Mouse (Mus musculus) hindbrain, embryonic 13.5 days (tissue): Measurements from ENCODE around the gene Xrcc4. TPM values are rescaled to one million over a fixed set of nuclear protein-coding genes. Genes with fewer than 3 reads are reported as not detected.

Experiments used
- ATAC-seq: fragments of 200-750 bp; cut with Nextera tagmentation; 2 replicates; pipeline ENCODE4 v1.8.0; 2017; ENCODE audit warnings: moderate TSS enrichment; ENCODE audit not compliant: low FRiP score
- H3K27ac ChIP-seq: fragments of 300-500 bp; sonication (generic); 2 replicates; pipeline ENCODE4 v1.5.1; 2015; ENCODE audit warnings: inconsistent platforms, mild to moderate bottlenecking, moderate library complexity
- H3K27me3 ChIP-seq: fragments of 300-500 bp; sonication (generic); 2 replicates; pipeline ENCODE4 v1.6.1; 2015; ENCODE audit warnings: mild to moderate bottlenecking, inconsistent platforms
- H3K36me3 ChIP-seq: fragments of 300-500 bp; sonication (generic); 2 replicates; pipeline ENCODE4 v1.6.1; 2015; ENCODE audit warnings: mild to moderate bottlenecking, inconsistent platforms
- H3K4me1 ChIP-seq: fragments of 300-500 bp; sonication (generic); replicated peaks from 2 replicates; pipeline ENCODE4 v1.6.1; 2015; ENCODE audit warnings: inconsistent platforms
- H3K4me2 ChIP-seq: fragments of 300-500 bp; sonication (generic); 2 replicates; pipeline ENCODE4 v1.6.1; 2015; ENCODE audit warnings: inconsistent platforms, mild to moderate bottlenecking, moderate library complexity
- H3K4me3 ChIP-seq: fragments of 300-500 bp; sonication (generic); 2 replicates; pipeline ENCODE4 v1.5.1; 2015; ENCODE audit warnings: mild to moderate bottlenecking, inconsistent platforms
- H3K9ac ChIP-seq: fragments of 300-500 bp; sonication (generic); 2 replicates; pipeline ENCODE4 v1.6.1; 2015; ENCODE audit warnings: mild to moderate bottlenecking, inconsistent platforms
- H3K9me3 ChIP-seq: fragments of 300-500 bp; sonication (generic); 2 replicates; pipeline ENCODE4 v1.6.1; 2016; ENCODE audit warnings: inconsistent platforms
- WGBS: fragments of 180-500 bp; shearing (Covaris S2); methylation state at CpG from one replicate; pipeline ENCODE4 v1.1.7; 2015; 5-methylcytosine and 5-hydroxymethylcytosine counted together
- polyA plus RNA-seq: library from polyadenylated mRNA; unstranded; fragments of >200 nt; fragmentation: Nextera tagmentation; extraction: Ambion mirVana; gene quantifications from 2 replicates; pipeline ENCODE4 v1.2.1, GENCODE M21; 2015

The Xrcc4 gene
- polyA plus RNA-seq, 1 experiment from 2014 or later = 17.2 TPM

DNA sequence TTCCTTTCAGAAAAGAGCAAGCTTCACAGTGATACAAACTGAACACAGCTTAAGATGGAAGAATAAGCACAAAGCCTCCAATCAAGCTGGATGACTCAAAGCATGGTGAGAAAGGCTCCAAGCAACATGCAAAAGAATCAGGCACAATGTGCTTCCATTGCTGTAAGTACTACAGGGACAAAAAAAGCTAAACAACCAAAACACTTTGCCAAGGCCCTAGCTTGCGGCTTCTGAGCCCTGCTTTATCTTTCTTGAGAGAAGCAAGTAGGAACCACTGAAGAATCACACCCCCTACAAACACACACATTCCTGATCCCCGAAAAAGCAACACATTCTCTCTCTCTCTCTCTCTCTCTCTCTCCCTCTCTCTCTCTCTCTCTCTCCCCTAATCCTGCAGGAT lies 56.9 kb downstream of the Xrcc4 start:
- Histone ChIP-seq H3K9ac (no peak overlapping the region), H3K4me3 (no peak overlapping the region), H3K27ac (no peak overlapping the region), H3K27me3 (no peaks in the 10 kb centered on the region), H3K4me2 (no peak overlapping the region), H3K4me1 (0 out of 2 replicates have a peak, but pooled peaks cover 4% of the 10 kb centered on the region), H3K9me3 (no peaks in the 10 kb centered on the region), H3K36me3 (no peaks in the 10 kb centered on the region)
- 47% methylated on average over 2 of the region's 2 CpGs for WGBS
- no peak for ATAC-seq

DNA sequence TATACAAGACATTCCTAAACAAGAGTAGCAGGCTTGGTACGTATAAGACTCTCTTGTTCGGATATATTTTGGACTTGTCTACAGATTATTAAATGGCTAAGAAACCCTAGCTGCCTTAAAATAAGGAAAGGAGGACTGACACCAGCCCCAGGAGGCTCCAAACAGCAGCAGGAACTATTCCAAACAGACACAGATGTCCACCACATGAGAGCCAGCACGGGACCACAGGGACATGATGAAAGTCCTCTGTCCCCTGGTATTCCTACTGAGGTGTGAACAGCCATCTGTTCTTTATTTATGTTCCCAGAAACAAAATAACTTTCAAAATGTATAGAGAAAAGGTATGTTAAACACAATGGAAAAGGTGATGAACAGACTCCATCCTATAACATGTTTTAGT lies 58.5 kb downstream of the Xrcc4 start:
- no peak for ATAC-seq
- WGBS = 76% methylated on average over 3 of the region's 3 CpGs

DNA sequence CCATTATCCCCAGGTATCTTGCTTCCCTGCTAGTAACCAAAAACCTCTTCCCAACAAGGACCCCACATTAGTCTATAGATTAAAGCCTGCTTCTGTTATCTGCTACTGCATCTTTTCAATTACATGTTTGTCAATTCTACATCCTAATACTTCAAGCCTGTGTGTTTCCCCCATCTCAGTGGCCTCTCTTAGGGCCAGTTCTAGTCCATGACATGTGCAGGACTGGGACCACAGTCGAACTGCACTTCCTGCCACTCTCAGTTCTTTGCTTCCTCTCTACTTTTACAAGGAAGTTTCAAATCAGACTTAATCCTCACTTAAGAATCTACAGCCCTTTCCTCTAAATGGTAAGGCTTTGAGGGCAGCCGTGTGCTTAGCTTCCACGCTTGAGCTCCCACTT lies 76.8 kb downstream of the Xrcc4 start:
- no peak for ATAC-seq
- no peak overlapping the region for H3K9ac ChIP-seq
- WGBS = 58% methylated on average over 3 of the region's 3 CpGs
- no peak overlapping the region for H3K27ac ChIP-seq
- H3K9me3 ChIP-seq = no peaks in the 10 kb centered on the region
- H3K4me1 ChIP-seq = no peaks in the 10 kb centered on the region
- no peak overlapping the region for H3K4me2 ChIP-seq
- no peaks in the 10 kb centered on the region for H3K27me3 ChIP-seq
- no peaks in the 10 kb centered on the region for H3K36me3 ChIP-seq
- H3K4me3 ChIP-seq = no peak overlapping the region

More for the DNA sequence above, 58.5 kb downstream of the Xrcc4 start:
- no peak overlapping the region for H3K4me3 ChIP-seq
- H3K27ac ChIP-seq = no peak overlapping the region
- no peaks in the 10 kb centered on the region for H3K27me3 ChIP-seq
- no peak overlapping the region for H3K4me2 ChIP-seq
- no peaks in the 10 kb centered on the region for H3K36me3 ChIP-seq
- 0 out of 2 replicates have a peak, but pooled peaks cover 4% of the 10 kb centered on the region for H3K4me1 ChIP-seq
- no peak overlapping the region for H3K9ac ChIP-seq
- no peaks in the 10 kb centered on the region for H3K9me3 ChIP-seq

DNA sequence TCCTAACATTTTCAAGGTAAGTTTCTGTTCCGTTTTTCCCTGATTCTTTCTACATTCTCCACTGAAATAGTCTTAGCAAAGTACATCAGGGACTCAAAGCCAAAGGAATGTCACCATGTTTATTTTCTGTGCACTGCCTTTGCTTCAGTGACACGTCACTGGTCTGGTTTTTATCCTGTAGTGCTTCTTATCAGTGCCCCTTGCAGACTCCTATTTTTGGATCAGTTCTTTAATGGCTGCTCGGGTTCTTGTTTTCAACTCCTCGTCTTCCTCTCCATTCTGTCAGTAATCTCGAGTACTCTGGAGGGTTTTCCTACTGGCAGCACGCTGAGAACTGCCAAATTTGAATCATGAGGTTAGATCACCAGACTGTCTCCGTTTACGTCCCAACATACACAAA lies 77.2 kb downstream of the Xrcc4 start:
- H3K9me3 ChIP-seq = no peaks in the 10 kb centered on the region
- ATAC-seq = no peak
- no peak overlapping the region for H3K4me2 ChIP-seq
- no peak overlapping the region for H3K9ac ChIP-seq
- H3K36me3 ChIP-seq = no peaks in the 10 kb centered on the region
- 70% methylated on average over 8 of the region's 8 CpGs for WGBS
- no peak overlapping the region for H3K27ac ChIP-seq
- no peaks in the 10 kb centered on the region for H3K4me1 ChIP-seq
- no peak overlapping the region for H3K4me3 ChIP-seq
- H3K27me3 ChIP-seq = no peaks in the 10 kb centered on the region

DNA sequence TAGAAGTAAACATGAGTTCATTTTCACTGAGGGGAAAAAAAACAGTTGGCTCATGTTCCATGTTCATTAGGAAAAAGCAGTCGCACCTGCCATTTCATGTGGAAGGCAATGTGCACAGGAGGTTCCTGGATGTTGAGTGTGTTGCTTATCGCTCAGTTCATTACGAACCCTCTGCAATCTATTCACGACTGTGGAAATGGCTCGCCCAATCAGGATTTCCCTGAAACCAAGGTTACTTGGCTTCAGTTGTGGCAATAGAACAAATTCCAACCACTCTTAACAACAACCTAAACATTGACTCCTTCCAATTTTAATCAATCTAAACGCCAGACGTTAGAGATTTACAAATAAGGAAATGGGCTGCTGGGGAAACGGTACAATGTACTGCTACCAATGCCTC lies 78.3 kb downstream of the Xrcc4 start:
- Histone ChIP-seq H3K36me3 (no peaks in the 10 kb centered on the region), H3K9ac (no peak overlapping the region), H3K27ac (no peak overlapping the region), H3K9me3 (no peaks in the 10 kb centered on the region), H3K4me3 (no peak overlapping the region), H3K4me1 (no peaks in the 10 kb centered on the region), H3K4me2 (no peak overlapping the region), H3K27me3 (no peaks in the 10 kb centered on the region)
- 82% methylated on average over 8 of the region's 8 CpGs for WGBS
- no peak for ATAC-seq

DNA sequence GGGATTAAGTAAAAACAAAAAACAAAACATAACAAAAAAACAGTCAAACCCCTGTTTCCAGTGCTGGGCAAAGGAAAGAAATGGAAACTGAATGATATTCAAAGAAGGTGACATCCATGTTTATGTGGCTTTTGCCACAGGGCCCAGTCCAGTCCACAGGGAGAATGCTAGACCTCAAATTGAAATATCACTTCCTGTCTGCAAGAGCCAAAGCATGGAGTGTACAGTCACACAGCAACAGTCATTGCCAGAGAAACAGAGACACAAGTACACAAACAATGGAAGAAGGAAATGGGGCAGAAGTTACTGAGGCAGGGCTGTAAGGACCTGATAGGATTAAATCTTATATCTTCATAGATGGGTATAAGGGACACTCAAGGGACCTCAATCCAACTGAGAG lies 79.6 kb downstream of the Xrcc4 start:
- no peak overlapping the region for H3K4me3 ChIP-seq

DNA sequence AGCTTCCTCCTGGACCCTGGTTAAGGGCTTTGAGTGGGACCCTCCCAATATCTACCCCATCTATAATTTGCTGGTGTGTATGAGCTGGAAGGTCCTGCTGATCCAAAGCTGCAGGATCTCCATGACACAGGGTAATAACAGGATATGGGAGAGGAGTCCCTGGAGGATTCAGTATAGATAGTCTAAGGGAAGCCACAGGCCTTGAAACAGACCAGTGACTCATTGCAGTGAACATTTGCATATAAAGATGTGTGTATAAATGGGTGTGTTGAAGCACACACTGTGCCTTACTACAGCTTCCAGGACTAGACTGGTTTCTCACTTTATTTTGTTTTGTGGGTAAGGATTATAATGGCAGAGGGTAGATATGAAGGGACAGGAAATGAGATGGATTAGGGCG lies 83.8 kb downstream of the Xrcc4 start:
- no peak overlapping the region for H3K4me2 ChIP-seq
- H3K4me3 ChIP-seq = no peak overlapping the region
- no peak overlapping the region for H3K27ac ChIP-seq
- H3K9ac ChIP-seq = no peak overlapping the region
- WGBS = 94% methylated on average over 1 of the region's 1 CpGs
- no peaks in the 10 kb centered on the region for H3K4me1 ChIP-seq
- ATAC-seq = no peak
- H3K27me3 ChIP-seq = no peaks in the 10 kb centered on the region
- H3K9me3 ChIP-seq = no peaks in the 10 kb centered on the region
- H3K36me3 ChIP-seq = no peaks in the 10 kb centered on the region

More for the DNA sequence above, 79.6 kb downstream of the Xrcc4 start:
- Histone ChIP-seq H3K4me2 (no peak overlapping the region), H3K27me3 (no peaks in the 10 kb centered on the region), H3K27ac (no peak overlapping the region), H3K9ac (no peak overlapping the region), H3K36me3 (no peaks in the 10 kb centered on the region), H3K4me1 (no peaks in the 10 kb centered on the region), H3K9me3 (no peaks in the 10 kb centered on the region)
- no peak for ATAC-seq

DNA sequence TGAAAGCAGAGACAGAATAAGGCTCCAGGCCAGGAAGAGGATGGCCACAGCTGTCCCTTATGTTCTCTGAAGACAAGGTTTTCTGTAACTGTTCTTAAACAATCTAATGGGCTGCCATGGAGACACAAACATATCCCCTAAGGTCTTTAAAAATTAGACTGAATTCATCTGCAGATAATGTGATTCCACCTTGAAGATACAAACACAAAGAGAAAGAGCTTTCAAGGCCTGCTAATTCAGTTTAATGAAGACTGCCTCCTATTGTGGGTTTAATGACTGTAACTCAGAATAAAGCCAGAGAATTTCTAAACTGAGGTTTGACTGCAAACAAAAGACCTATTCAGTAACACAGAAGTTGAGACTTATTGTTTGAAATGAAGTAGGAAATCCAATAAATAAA lies 91.9 kb downstream of the Xrcc4 start:
- Histone ChIP-seq H3K4me3 (no peak overlapping the region), H3K9me3 (no peaks in the 10 kb centered on the region), H3K9ac (no peak overlapping the region), H3K4me2 (no peak overlapping the region), H3K4me1 (no peaks in the 10 kb centered on the region), H3K36me3 (no peaks in the 10 kb centered on the region), H3K27me3 (no peaks in the 10 kb centered on the region), H3K27ac (peak overlapping the region; percentile 10; the same call in 1 of the 2 replicates)
- ATAC-seq = 0 out of 2 replicates have a peak, but pooled peaks have one; percentile 43

DNA sequence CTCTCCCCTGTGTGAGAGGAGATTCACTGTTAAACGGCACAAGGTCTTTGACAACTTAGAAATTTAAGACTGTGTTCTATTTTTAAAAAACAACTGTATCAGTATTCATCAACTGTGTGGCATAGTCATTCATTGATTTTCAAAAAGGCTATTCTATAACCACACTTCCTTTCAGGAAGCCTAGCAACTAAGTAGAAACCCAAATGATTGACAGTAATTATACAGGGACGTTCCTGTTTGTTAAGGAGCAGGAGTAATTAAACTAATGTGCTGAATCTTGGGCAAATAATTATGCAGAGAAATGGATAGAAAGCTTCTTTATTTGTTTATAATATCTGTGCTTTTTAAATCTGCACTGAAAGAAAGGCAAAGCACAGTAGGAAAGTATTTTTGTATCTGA lies 103.3 kb downstream of the Xrcc4 start:
- Histone ChIP-seq H3K4me1 (no peaks in the 10 kb centered on the region), H3K36me3 (no peaks in the 10 kb centered on the region)

DNA sequence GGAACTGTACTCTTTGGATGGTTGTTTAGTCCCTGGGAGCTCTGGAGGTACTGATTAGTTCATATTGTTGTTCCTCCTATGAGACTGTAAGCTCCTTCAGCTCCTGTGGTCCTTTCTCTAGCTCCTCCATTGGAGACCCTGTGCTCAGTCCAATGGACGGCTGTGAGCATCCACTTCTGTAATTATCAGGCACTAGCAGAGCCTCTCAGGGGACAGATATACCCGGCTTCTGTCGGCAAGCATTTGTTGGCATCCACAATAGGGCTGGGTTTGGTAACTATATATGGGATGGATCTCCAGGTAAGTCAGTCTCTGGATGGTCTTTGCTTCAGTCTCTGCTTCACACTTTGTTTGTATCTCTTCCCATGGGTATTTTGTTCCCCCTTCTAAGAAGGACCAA lies 118.5 kb downstream of the Xrcc4 start:
- Histone ChIP-seq H3K27ac (no peak overlapping the region), H3K27me3 (no peaks in the 10 kb centered on the region), H3K4me2 (no peak overlapping the region), H3K4me3 (no peak overlapping the region), H3K36me3 (no peaks in the 10 kb centered on the region), H3K9ac (no peak overlapping the region), H3K9me3 (no peaks in the 10 kb centered on the region), H3K4me1 (no peaks in the 10 kb centered on the region)
- 86% methylated on average over 3 of the region's 3 CpGs for WGBS
- no peak for ATAC-seq

More for the DNA sequence above, 103.3 kb downstream of the Xrcc4 start:
- Histone ChIP-seq H3K9me3 (no peaks in the 10 kb centered on the region), H3K4me2 (no peak overlapping the region), H3K27me3 (no peaks in the 10 kb centered on the region), H3K4me3 (no peak overlapping the region), H3K27ac (no peak overlapping the region), H3K9ac (no peak overlapping the region)
- WGBS = 19% methylated on average over 2 of the region's 2 CpGs
- ATAC-seq = no peak

DNA sequence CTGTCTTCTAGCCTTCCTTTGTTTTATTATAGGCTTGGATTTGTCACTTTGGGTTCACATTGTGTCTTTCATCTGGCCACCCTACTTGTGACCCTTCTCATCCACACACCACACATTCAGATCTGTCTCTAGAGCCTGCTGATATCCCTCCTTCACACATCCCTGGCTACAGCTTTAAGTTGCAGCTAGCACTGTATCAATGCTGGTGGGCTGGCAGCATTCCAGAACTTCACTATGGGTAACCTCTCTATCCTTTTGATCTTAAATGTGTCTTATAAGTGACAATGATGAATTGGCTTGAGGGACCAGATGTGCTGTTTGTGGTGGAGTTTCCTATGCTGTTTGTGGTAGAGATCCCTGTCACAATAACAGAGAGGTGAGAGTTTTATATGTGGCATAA lies 120.7 kb downstream of the Xrcc4 start:
- Histone ChIP-seq H3K4me1 (no peaks in the 10 kb centered on the region), H3K27ac (no peak overlapping the region), H3K36me3 (no peaks in the 10 kb centered on the region), H3K4me2 (no peak overlapping the region), H3K27me3 (no peaks in the 10 kb centered on the region), H3K9ac (no peak overlapping the region), H3K4me3 (no peak overlapping the region), H3K9me3 (no peaks in the 10 kb centered on the region)
- ATAC-seq = no peak

DNA sequence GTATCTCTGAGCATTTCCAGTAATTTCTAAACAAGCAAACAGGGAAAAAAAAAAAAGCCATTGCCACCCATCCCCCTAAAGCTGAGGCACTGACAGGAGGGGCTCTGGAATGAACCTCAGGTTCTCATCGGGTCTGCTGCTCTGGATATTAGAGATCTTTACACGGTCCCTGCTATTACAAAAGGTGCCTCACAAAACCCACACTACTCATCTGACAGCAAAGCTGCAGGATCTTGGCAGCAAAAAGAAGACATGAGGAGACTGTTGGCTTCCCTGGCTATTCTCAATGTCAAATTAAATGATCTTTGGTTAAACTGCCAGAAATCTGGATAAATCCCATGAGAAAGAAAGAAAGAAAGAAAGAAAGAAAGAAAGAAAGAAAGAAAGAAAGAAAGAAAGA lies 145.1 kb downstream of the Xrcc4 start:
- Histone ChIP-seq H3K36me3 (no peaks in the 10 kb centered on the region), H3K4me1 (no peaks in the 10 kb centered on the region), H3K4me3 (no peak overlapping the region), H3K27ac (no peak overlapping the region), H3K27me3 (no peaks in the 10 kb centered on the region), H3K4me2 (no peak overlapping the region), H3K9ac (no peak overlapping the region), H3K9me3 (no peaks in the 10 kb centered on the region)
- ATAC-seq = no peak
- WGBS = 65% methylated on average over 2 of the region's 2 CpGs

DNA sequence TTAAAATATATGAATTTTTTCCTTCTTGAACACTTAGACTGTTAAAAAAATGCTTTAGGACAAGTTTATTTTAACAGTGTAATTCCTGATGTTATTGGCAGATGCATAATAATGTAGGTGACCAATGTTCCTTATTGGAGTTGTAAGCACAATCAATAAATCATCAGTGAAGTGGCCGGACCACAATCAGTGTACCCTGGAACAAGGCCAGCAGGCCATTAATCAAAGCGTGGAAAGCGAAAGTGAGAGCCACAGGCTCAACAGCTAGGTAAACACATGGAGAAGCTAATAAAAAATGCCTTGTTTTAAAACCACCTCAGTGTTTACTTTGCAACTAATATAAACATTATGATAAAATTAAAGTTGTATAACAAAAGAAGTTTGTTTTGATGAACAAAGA lies 159.9 kb downstream of the Xrcc4 start:
- Histone ChIP-seq H3K36me3 (no peaks in the 10 kb centered on the region), H3K27me3 (no peaks in the 10 kb centered on the region), H3K4me3 (no peak overlapping the region), H3K4me2 (no peak overlapping the region), H3K9ac (no peak overlapping the region), H3K9me3 (no peaks in the 10 kb centered on the region), H3K27ac (no peak overlapping the region), H3K4me1 (no peaks in the 10 kb centered on the region)
- WGBS = 34% methylated on average over 3 of the region's 3 CpGs
- 0 out of 2 replicates have a peak, but pooled peaks have one; percentile 52 for ATAC-seq
